Mouse (Mus musculus) midbrain, embryonic 11.5 days (tissue): ENCODE measurements at regions not wholly inside any gene's neighbourhood (a gene's known extent, or its start where the extent isn't known, plus 50 kb on each side); places are given as distances from the start of the nearest gene placed in this dataset.
"Not testable (repeated sequence)": the region's sequence is repeated elsewhere in the genome, so short reads cannot be mapped to it uniquely, and the experiment has no call there.

Experiments used
- ATAC-seq: fragments of 200-750 bp; cut with Nextera tagmentation; 2 replicates; pipeline ENCODE4 v1.8.0; 2017; ENCODE audit warnings: moderate TSS enrichment, moderate library complexity; ENCODE audit not compliant: low FRiP score
- DNase-seq: peaks from one replicate; pipeline ENCODE4 v3.0.0; 2015; ENCODE audit warnings: low spot score; ENCODE audit errors: missing footprints
- H3K27ac ChIP-seq: fragments of 300-500 bp; sonication (generic); 2 replicates; pipeline ENCODE4 v1.5.1; 2014; ENCODE audit warnings: low read depth, low read length
- H3K27me3 ChIP-seq: fragments of 300-500 bp; sonication (generic); 2 replicates; pipeline ENCODE4 v1.6.1; 2014; ENCODE audit warnings: mild to moderate bottlenecking, low read length, moderate library complexity, mixed read lengths; ENCODE audit not compliant: control insufficient read depth, insufficient read depth
- H3K36me3 ChIP-seq: fragments of 300-500 bp; sonication (generic); 2 replicates; pipeline ENCODE4 v1.6.1; 2014; ENCODE audit warnings: mild to moderate bottlenecking, low read length, moderate library complexity, mixed read lengths; ENCODE audit not compliant: control insufficient read depth, insufficient read depth
- H3K4me1 ChIP-seq: fragments of 300-500 bp; sonication (generic); 2 replicates; pipeline ENCODE4 v1.6.1; 2014; ENCODE audit warnings: low read length; ENCODE audit not compliant: control insufficient read depth, insufficient read depth
- H3K4me2 ChIP-seq: fragments of 300-500 bp; sonication (generic); 2 replicates; pipeline ENCODE4 v1.6.1; 2014; ENCODE audit warnings: mild to moderate bottlenecking, moderate library complexity
- H3K4me3 ChIP-seq: fragments of 300-500 bp; sonication (generic); 2 replicates; pipeline ENCODE4 v1.5.1; 2014; ENCODE audit warnings: low read depth, low read length
- H3K9ac ChIP-seq: fragments of 300-500 bp; sonication (generic); 2 replicates; pipeline ENCODE4 v1.6.1; 2014; ENCODE audit warnings: low read length
- H3K9me3 ChIP-seq: fragments of 300-500 bp; sonication (generic); 2 replicates; pipeline ENCODE4 v1.6.1; 2016; ENCODE audit warnings: low read length; ENCODE audit not compliant: control insufficient read depth
- WGBS: fragments of 180-500 bp; shearing (Covaris S2); extraction: QIAGEN DNeasy Blood & Tissue Kit; methylation state at CpG from one replicate; pipeline ENCODE4 v1.1.7; 2014; 5-methylcytosine and 5-hydroxymethylcytosine counted together

DNA sequence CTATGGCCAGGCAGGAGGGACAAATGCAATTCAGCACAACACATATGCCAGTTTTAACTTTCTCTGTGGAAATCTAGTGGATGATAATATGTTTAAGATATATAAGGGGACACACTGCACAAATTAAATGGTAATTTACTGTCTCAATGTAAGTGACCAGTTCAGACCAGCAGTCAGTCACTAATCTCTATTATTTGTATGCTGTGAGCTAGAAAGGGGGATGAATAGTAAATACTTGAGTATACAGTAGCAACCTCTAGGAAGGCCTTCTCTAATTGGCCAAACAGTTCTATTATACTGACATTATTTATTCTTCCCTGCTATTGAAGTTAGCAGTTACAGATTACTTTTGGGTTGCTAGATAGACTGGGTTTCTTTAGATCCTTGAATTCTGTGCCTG is 391.2 kb downstream of the Fign start:
- Histone ChIP-seq H3K27ac (no peak overlapping the region), H3K4me2 (no peak overlapping the region), H3K4me3 (no peak overlapping the region), H3K9ac (no peak overlapping the region), H3K4me1 (peaks cover 3% of the 10 kb centered on the region; the same call in 1 of the 2 replicates), H3K27me3 (no peaks in the 10 kb centered on the region), H3K36me3 (no peaks in the 10 kb centered on the region), H3K9me3 (no peaks in the 10 kb centered on the region)
- ATAC-seq = no peak
- DNase-seq = no peak

DNA sequence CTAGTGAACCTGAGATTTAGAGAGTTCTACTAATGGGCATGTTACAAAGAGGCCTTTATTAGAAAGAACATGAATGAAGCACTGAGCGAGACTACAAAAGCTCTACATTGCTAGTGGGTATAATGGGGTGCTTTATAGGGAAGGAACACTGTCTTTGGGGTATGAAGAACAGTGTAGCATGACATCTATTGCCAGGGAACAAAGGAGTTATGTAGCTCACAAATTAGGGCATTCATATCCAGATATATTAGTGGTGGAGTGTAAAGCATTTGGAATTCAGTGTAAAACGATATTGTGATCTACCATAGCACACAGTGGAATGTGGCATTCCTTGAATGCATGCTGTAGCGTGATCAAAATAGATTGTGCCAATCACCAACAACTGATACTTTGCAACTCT is 391.7 kb downstream of the Fign start:
- ATAC-seq = no peak
- WGBS = 81% methylated on average over 3 of the region's 3 CpGs

DNA sequence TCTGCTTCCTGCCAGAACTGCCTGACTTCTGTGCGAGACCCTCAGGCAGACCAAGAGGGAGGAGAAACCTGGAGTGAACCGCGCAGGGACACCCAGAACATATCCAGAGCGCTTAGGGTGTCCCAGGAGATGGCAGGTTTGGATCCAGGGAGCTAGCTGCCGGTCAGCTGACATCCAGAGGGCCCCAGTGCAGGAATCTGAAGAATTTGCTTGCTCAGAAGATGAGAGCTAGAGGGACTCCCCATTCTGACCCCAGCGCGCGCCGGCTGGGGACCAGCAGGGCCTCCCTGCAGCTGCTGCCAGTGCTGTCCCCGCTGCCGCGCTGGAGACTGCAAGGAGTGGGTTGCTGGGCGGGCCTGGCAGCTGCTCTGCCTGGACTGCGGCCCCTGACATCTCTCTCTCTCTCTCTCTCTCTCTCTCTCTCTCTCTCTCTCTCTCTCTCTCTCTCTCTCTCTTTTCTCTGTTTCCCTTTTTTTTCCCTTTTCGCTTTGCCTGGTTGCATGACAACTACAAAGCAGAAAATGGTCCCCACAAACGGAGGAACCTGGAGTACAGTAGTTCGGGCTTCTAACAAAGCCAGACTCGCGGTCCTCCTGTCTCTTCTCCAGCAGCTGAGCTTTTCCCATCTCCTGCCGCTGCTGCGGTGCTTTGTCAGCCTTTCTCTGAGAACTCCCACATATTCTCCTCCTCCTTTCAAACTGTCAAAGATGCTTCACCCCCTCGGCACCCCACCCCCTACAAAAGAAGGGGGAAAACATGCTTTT is 395.3 kb downstream of the Fign start:
- peak; percentile 96 for DNase-seq

More for the DNA sequence above, 391.7 kb downstream of the Fign start:
- Histone ChIP-seq H3K9ac (no peak overlapping the region), H3K27me3 (no peaks in the 10 kb centered on the region), H3K4me3 (no peak overlapping the region), H3K9me3 (no peaks in the 10 kb centered on the region), H3K36me3 (no peaks in the 10 kb centered on the region), H3K4me2 (no peak overlapping the region), H3K4me1 (peaks cover 3% of the 10 kb centered on the region; the same call in 1 of the 2 replicates), H3K27ac (no peak overlapping the region)
- no peak for DNase-seq

DNA sequence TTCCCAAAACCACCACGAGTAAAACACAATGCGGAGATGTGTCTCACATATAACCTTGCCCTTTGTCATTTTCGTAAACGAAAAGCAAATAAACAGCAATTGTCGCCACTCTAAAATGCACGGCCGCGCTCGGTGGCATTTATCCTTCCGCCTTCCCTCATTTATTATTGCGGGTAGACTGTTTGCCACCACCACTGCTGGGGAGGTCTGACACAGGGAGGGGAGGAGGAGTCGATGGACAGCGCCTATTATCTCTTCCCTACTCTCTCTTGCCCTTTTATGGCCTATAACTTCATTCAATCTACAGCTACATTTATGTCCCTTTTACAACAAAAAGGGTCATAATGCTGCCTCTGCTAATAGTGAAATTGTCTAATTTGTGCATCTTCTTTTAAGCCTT is 396.0 kb downstream of the Fign start:
- H3K27ac ChIP-seq = no peak overlapping the region
- no peaks in the 10 kb centered on the region for H3K9me3 ChIP-seq
- H3K36me3 ChIP-seq = no peaks in the 10 kb centered on the region
- no peaks in the 10 kb centered on the region for H3K27me3 ChIP-seq
- H3K4me3 ChIP-seq = peak overlapping the region; percentile 24; the same call in 1 of the 2 replicates
- WGBS = 18% methylated on average over 13 of the region's 13 CpGs
- ATAC-seq (peak; percentile 43; the same call in 1 of the 2 replicates), DNase-seq (peak; percentile 85)
- no peak overlapping the region for H3K9ac ChIP-seq
- H3K4me2 ChIP-seq = peak overlapping the region; percentile 48
- H3K4me1 ChIP-seq = peaks cover 3% of the 10 kb centered on the region; the same call in 1 of the 2 replicates

More for the DNA sequence above, 395.3 kb downstream of the Fign start:
- Histone ChIP-seq H3K4me1 (peaks cover 3% of the 10 kb centered on the region; the same call in 1 of the 2 replicates), H3K9ac (peak overlapping the region; percentile 56), H3K36me3 (no peaks in the 10 kb centered on the region), H3K4me2 (peak overlapping the region; percentile 48), H3K9me3 (no peaks in the 10 kb centered on the region), H3K4me3 (peak overlapping the region; percentile 24), H3K27ac (peak overlapping the region; percentile 37), H3K27me3 (no peaks in the 10 kb centered on the region)
- under 1% methylated on average over 22 of the region's 22 CpGs for WGBS
- ATAC-seq = peak; percentile 99

DNA sequence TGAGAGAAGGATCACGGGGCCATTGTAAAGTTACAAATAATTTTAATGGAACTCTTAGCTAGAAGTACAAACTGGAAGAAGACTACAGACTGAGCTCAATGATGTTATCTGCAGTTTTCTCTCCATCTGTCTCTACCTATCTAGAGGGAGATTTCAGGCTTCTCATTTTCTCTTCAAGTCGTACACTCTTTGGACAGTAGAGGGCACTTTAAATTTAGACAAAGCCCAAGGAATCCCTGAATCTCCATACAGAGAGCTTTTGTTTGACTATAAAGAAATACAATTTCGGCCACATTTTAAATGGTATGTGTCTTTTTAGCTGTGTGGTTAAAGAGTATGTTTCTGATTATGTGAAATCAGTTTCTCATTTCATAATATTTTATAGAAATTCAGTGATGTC is 397.6 kb downstream of the Fign start:
- WGBS = 19% methylated on average over 3 of the region's 3 CpGs
- Histone ChIP-seq H3K36me3 (no peaks in the 10 kb centered on the region), H3K4me2 (no peak overlapping the region), H3K9ac (no peak overlapping the region), H3K9me3 (no peaks in the 10 kb centered on the region), H3K4me1 (peaks cover 3% of the 10 kb centered on the region; the same call in 1 of the 2 replicates), H3K27ac (no peak overlapping the region), H3K4me3 (no peak overlapping the region), H3K27me3 (no peaks in the 10 kb centered on the region)
- DNase-seq (peak; percentile 90), ATAC-seq (peak; percentile 49)

DNA sequence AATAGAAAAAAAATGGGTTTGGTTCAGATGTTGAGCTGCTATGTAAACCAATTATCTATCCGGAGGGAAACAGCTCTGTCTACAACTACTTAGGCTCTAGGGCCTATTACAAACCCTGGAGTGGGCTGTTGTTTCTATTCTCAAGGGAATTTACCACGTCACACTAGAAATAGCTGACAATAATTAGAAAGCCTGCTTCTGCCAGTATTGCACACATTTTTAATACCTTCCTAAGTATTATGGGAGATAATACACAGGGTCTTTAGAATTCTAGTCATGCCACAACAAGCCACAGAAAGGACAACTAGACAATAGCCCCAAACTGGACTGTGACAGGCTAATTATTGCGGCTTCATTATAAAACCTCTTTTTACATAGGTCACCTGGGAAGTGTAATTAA is 428.1 kb downstream of the Fign start:
- WGBS = 58% methylated on average over 3 of the region's 3 CpGs
- Histone ChIP-seq H3K9ac (no peak overlapping the region), H3K27me3 (no peaks in the 10 kb centered on the region), H3K36me3 (no peaks in the 10 kb centered on the region), H3K27ac (no peak overlapping the region), H3K4me1 (no peaks in the 10 kb centered on the region), H3K4me3 (no peak overlapping the region), H3K9me3 (no peaks in the 10 kb centered on the region), H3K4me2 (no peak overlapping the region)
- peak; percentile 83 for ATAC-seq
- no peak for DNase-seq

DNA sequence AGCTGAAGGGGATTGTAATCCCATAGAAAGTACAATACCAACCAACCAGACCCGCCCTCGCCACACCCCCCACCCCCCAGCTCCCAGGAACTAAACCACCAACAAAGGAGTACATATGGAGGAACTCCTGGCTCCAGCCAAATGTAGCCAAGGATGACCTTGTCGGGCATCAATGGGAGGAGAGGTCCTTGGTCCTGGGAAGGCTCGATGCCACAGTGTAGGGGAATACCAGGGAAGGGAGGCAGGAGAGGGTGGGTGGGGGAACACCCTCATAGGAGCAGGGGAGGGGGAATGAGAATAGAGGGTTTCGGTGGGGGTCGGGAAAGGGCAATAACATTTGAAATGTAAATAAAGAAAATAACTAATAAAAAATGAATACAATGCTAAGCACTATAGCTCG is 429.1 kb downstream of the Fign start:
- WGBS = 59% methylated on average over 7 of the region's 7 CpGs
- Histone ChIP-seq H3K36me3 (no peaks in the 10 kb centered on the region), H3K27me3 (no peaks in the 10 kb centered on the region), H3K4me3 (no peak overlapping the region), H3K4me2 (no peak overlapping the region), H3K27ac (no peak overlapping the region), H3K4me1 (no peaks in the 10 kb centered on the region), H3K9ac (no peak overlapping the region), H3K9me3 (no peaks in the 10 kb centered on the region)
- ATAC-seq (peak; percentile 55), DNase-seq (no peak)

DNA sequence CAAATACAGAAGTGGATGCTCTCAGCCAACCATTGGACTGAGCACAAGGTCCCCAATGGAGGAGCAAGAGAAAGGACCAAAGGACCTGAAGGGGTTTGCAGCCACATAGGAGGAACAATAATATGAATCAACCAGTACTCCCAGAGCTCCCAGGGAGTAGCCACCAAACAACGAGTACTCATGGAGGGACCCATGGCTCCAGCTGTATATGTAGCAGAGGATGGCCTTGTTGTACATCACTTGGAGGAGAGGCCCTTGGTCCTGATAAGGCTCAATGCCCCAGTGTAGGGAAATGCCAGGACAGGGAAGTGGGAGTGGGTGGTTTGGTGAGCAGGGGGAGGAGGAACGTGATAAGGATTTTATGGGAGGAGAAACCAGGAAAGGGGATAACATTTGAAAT is 437.9 kb downstream of the Fign start:
- H3K4me1 ChIP-seq, H3K4me3 ChIP-seq, H3K27ac ChIP-seq, H3K36me3 ChIP-seq, H3K9ac ChIP-seq, H3K27me3 ChIP-seq, H3K9me3 ChIP-seq, ATAC-seq, H3K4me2 ChIP-seq: not testable (repeated sequence)
- 89% methylated on average over 2 of the region's 2 CpGs for WGBS
- DNase-seq = peak; percentile 54
